Mouse (Mus musculus) embryonic fibroblast, embryonic 13.5 days (primary cell): ENCODE measurements at regions not wholly inside any gene's neighbourhood (a gene's known extent, or its start where the extent isn't known, plus 50 kb on each side); places are given as distances from the start of the nearest gene placed in this dataset.

Experiments used
- H3K27ac ChIP-seq: 2 replicates; pipeline ENCODE4 v1.5.1; 2012; ENCODE audit warnings: low read length, control low read depth, inconsistent platforms; ENCODE audit not compliant: insufficient read depth
- H3K4me1 ChIP-seq: 2 replicates; pipeline ENCODE4 v1.6.1; 2011; ENCODE audit warnings: low read length; ENCODE audit not compliant: control insufficient read depth, insufficient read depth
- H3K4me3 ChIP-seq: 2 replicates; pipeline ENCODE4 v1.5.1; 2011; ENCODE audit warnings: mild to moderate bottlenecking, control low read depth, low read length; ENCODE audit not compliant: insufficient read depth
- CTCF ChIP-seq: IDR thresholded peaks from 2 replicates; pipeline ENCODE4 v1.5.1; 2011; ENCODE audit warnings: mild to moderate bottlenecking, control low read depth, low read length, moderate library complexity, borderline replicate concordance; ENCODE audit not compliant: insufficient read depth
- POLR2A ChIP-seq: IDR thresholded peaks from 2 replicates; pipeline ENCODE4 v1.6.1; 2011; ENCODE audit warnings: low read depth, mild to moderate bottlenecking, control low read depth, low read length, moderate library complexity

GRCm38 (mm10) chr12:25310293-25310946 lies 213.5 kb upstream of the Id2 start:
- Histone ChIP-seq H3K27ac (no peak overlapping the region), H3K4me3 (no peak overlapping the region), H3K4me1 (no peaks in the 10 kb centered on the region)
- TF ChIP-seq CTCF (no peak), POLR2A (no peak)

GRCm38 (mm10) chr12:25309234-25309633 lies 212.3 kb upstream of the Id2 start:
- no peak overlapping the region for H3K4me3 ChIP-seq
- no peak overlapping the region for H3K27ac ChIP-seq
- no peak for TF ChIP-seq CTCF
- no peak for TF ChIP-seq POLR2A
- no peaks in the 10 kb centered on the region for H3K4me1 ChIP-seq

GRCm38 (mm10) chr12:25305764-25306653 lies 209.1 kb upstream of the Id2 start:
- H3K27ac ChIP-seq: no peak overlapping the region
- no peak overlapping the region for H3K4me3 ChIP-seq
- no peak for TF ChIP-seq CTCF
- H3K4me1 ChIP-seq: no peaks in the 10 kb centered on the region

GRCm38 (mm10) chr12:25304820-25305511 lies 208.0 kb upstream of the Id2 start:
- Histone ChIP-seq H3K4me1 (no peaks in the 10 kb centered on the region), H3K27ac (no peak overlapping the region), H3K4me3 (no peak overlapping the region)
- TF ChIP-seq POLR2A: no peak

- TF ChIP-seq CTCF: no peak
- TF ChIP-seq POLR2A: no peak
- no peaks in the 10 kb centered on the region for H3K4me1 ChIP-seq
- H3K4me3 ChIP-seq: no peak overlapping the region
- H3K27ac ChIP-seq: no peak overlapping the region
These were observed 206.6 kb upstream of the Id2 start for GRCm38 (mm10) chr12:25303500-25304050.

- no peak for TF ChIP-seq CTCF
- no peak for TF ChIP-seq POLR2A
- H3K4me1 ChIP-seq: no peaks in the 10 kb centered on the region
- no peak overlapping the region for H3K4me3 ChIP-seq
- no peak overlapping the region for H3K27ac ChIP-seq
These were observed 204.0 kb upstream of the Id2 start for GRCm38 (mm10) chr12:25300804-25301390.

- Histone ChIP-seq H3K4me1 (no peaks in the 10 kb centered on the region), H3K4me3 (no peak overlapping the region), H3K27ac (no peak overlapping the region)
- no peak for TF ChIP-seq POLR2A
These were observed 202.9 kb upstream of the Id2 start for GRCm38 (mm10) chr12:25299603-25300471.

GRCm38 (mm10) chr12:25298766-25299165 lies 201.8 kb upstream of the Id2 start:
- TF ChIP-seq CTCF (no peak), POLR2A (no peak)
- Histone ChIP-seq H3K4me3 (no peak overlapping the region), H3K4me1 (no peaks in the 10 kb centered on the region), H3K27ac (no peak overlapping the region)

GRCm38 (mm10) chr12:25297960-25298359 lies 201.0 kb upstream of the Id2 start:
- TF ChIP-seq CTCF (no peak), POLR2A (no peak)
- Histone ChIP-seq H3K27ac (no peak overlapping the region), H3K4me1 (no peaks in the 10 kb centered on the region), H3K4me3 (no peak overlapping the region)
